ENCODE assay signal across 8 mouse cellular contexts in the genomic region with DNA sequence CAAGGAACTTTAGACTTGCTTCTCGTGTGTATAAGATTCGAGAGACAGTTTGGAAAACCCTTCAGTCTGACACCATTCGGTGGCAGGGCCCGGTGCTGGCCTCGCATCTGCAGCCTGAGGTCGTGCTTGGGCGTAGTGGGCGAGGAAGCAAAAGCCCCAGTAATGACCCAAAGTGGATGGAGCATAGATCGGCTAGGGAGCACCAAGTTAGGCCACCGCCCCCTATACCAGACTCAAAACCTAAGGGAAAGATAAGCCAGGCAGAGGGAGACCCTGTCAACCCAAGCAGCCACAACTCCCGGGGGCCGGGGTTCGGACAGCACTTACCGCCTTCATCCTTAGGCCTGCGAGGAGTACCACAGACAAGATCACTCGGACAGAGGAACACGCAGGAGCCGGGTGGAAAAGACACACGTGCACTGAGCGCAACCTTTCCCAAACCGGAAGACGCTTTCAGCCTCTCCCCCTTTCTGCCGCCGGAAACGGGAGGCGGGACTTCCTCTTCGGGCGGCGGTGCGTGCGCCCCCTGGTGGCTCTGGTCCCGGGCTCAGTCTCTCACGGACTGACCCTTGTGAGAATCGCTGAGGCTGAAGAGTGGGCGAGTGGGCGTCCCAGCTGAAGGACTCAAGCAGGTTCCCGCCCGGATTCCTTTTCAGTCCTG. TPM values are rescaled to one million over a fixed set of nuclear protein-coding genes. Genes with fewer than 3 reads are reported as not detected.
DNase-seq lines count a peak whose midpoint lies in the region; ATAC-seq and TF ChIP-seq lines count a peak whose summit lies in the region.

A gene (minus strand): TSS at position 472 of the 661 bp plus-strand sequence.

- POLR2A ChIA-PET in Patski (lab: Charles Lee), result no interaction called here

- peaks cover 23% of the 10 kb centered on the region for H3K36me3 ChIP-seq in hindbrain, embryonic 14.5 days (replicated peaks; ENCODE audit: control insufficient read depth, insufficient read depth)

- peak within 1 kb of the TSS; percentile 69 for H3K9ac ChIP-seq in hindbrain, embryonic 14.5 days

- peak; percentile 99 for TF ChIP-seq CTCF in Patski (IDR thresholded peaks at IDR 0.05)

- peak within 1 kb of the TSS; percentile 55 for H3K27ac ChIP-seq in hindbrain, embryonic 14.5 days

- peaks cover 22% of the 10 kb centered on the region for H3K27me3 ChIP-seq in Patski
- no peaks in the 10 kb centered on the region; the same call in 1 of the 2 replicates for H3K27me3 ChIP-seq in hindbrain, embryonic 14.5 days (ENCODE audit: control insufficient read depth, insufficient read depth, low read length)

- H3K9me3 ChIP-seq in hindbrain, embryonic 14.5 days (ENCODE audit: control insufficient read depth, low read length), result no peaks in the 10 kb centered on the region

- in situ Hi-C loops in Patski (cut with MboI; ENCODE audit: low pct_unique_long_range_greater_than_20kb), result no loop called here

- CTCF ChIA-PET in Patski (lab: Charles Lee), result no interaction called here

- peak; percentile 94 for ATAC-seq in Patski
- ATAC-seq in hindbrain, embryonic 14.5 days (ENCODE audit: low FRiP score), result peak; percentile 97

- H3K4me3 ChIP-seq in hindbrain, embryonic 14.5 days (replicated peaks; ENCODE audit: low read length), result peak within 1 kb of the TSS; percentile 60

- H3K4me2 ChIP-seq in hindbrain, embryonic 14.5 days (replicated peaks), result peak within 1 kb of the TSS; percentile 73

- peak; percentile 31 for DNase-seq in Patski (ENCODE audit: low read depth, low spot score)
- DNase-seq in cerebellum, postnatal 14 days, result peak; percentile 98
- peak; percentile 79 to 92 for DNase-seq in frontal cortex, postnatal 14 days (ENCODE audit: low spot score in 2 of 2)
- DNase-seq in hindbrain, embryonic 14.5 days (ENCODE audit: low spot score), result peak; percentile 96
- DNase-seq in layer of hippocampus, postnatal 36 days, result peak; percentile 94 to 95
- DNase-seq in lung, postnatal 36 days, result peak; percentile 95
- DNase-seq in retina, postnatal 1 day, result peak; percentile 94
- DNase-seq in urinary bladder, adult 18-20 months (ENCODE audit: low spot score in 2 of 2), result peak; percentile 90 to 94

- H3K4me1 ChIP-seq in hindbrain, embryonic 14.5 days (replicated peaks; ENCODE audit: control insufficient read depth, insufficient read depth, low read length), result peaks cover 11% of the 10 kb centered on the region

- WGBS in hindbrain, embryonic 14.5 days, result under 1% methylated on average over 38 of the region's 38 CpGs

RNA-seq across cellular contexts. Expression of the gene that starts here (rescaled TPM):
- 21.2 TPM for polyA plus RNA-seq in Patski (2021)
- 5.2 and 5.3 TPM in 2 replicates for polyA plus RNA-seq in hindbrain, embryonic 14.5 days (2014; fragmentation: Nextera tagmentation; extraction: Ambion mirVana)
- total RNA-seq in layer of hippocampus, postnatal 36 days (2021), result 10 to 100 TPM; 14.2 to 15.4 TPM

Comparison
In these comparisons a context has a peak if more than half of its experiments do, and no peak if none do; other contexts are left out.
1. Peak in every context shown above with its lines: DNase-seq, ATAC-seq, H3K4me3 ChIP-seq and H3K27ac ChIP-seq.
2. DNase-seq: peak in every context shown above with its lines; median percentile 98 in cerebellum, postnatal 14 days; 96 in hindbrain, embryonic 14.5 days; 95 in lung, postnatal 36 days; 94 in layer of hippocampus, postnatal 36 days; 94 in retina, postnatal 1 day; 92 in urinary bladder, adult 18-20 months; 86 in frontal cortex, postnatal 14 days; 31 in Patski.